Mouse (Mus musculus): Measurements from ENCODE around the gene C730034F03Rik.

GRCm38 (mm10) chr15:89387127-89387526 is 42.3 kb upstream of the C730034F03Rik start:
- TF ChIP-seq CTCF (conservative IDR thresholded peaks at IDR 0.05; ENCODE audit: low read length) (no peak), NANOG (IDR thresholded peaks at IDR 0.05; ENCODE audit: borderline replicate concordance, low read length) (no peak)

Data from E14TG2a.4 (cell line).